Mouse (Mus musculus) forebrain, embryonic 11.5 days (tissue): ENCODE results near the gene Epha4. TPM values are rescaled to one million over a fixed set of nuclear protein-coding genes. Genes with fewer than 3 reads are reported as not detected.

ENCODE experiments used
- ATAC-seq: fragments of 200-750 bp; cut with Nextera tagmentation; replicated peaks from 2 replicates; pipeline ENCODE4 v1.8.0; 2017; ENCODE audit warnings: moderate TSS enrichment; ENCODE audit not compliant: low FRiP score
- DNase-seq: peaks from one replicate; pipeline ENCODE4 v3.0.0-alpha.2; 2017; ENCODE audit warnings: low spot score
- H3K27ac ChIP-seq: fragments of 300-500 bp; sonication (generic); 2 replicates; pipeline ENCODE4 v1.5.1; 2014; ENCODE audit warnings: low read depth, low read length
- H3K27me3 ChIP-seq: fragments of 300-500 bp; sonication (generic); 2 replicates; pipeline ENCODE4 v1.6.1; 2014; ENCODE audit warnings: mild to moderate bottlenecking, low read length, mixed read lengths; ENCODE audit not compliant: control insufficient read depth, insufficient read depth
- H3K36me3 ChIP-seq: fragments of 300-500 bp; sonication (generic); 2 replicates; pipeline ENCODE4 v1.6.1; 2014; ENCODE audit warnings: mild to moderate bottlenecking, low read length, moderate library complexity, mixed read lengths; ENCODE audit not compliant: control insufficient read depth, insufficient read depth
- H3K4me1 ChIP-seq: fragments of 300-500 bp; sonication (generic); replicated peaks from 2 replicates; pipeline ENCODE4 v1.6.1; 2014; ENCODE audit warnings: low read length, mixed read lengths; ENCODE audit not compliant: control insufficient read depth, insufficient read depth
- H3K4me2 ChIP-seq: fragments of 300-500 bp; sonication (generic); 2 replicates; pipeline ENCODE4 v1.6.1; 2014; ENCODE audit warnings: low read depth, mild to moderate bottlenecking, low read length, moderate library complexity, mixed read lengths; ENCODE audit not compliant: severe bottlenecking
- H3K4me3 ChIP-seq: fragments of 300-500 bp; sonication (generic); 2 replicates; pipeline ENCODE4 v1.5.1; 2014; ENCODE audit warnings: low read depth, low read length
- H3K9ac ChIP-seq: fragments of 300-500 bp; sonication (generic); 2 replicates; pipeline ENCODE4 v1.6.1; 2014; ENCODE audit warnings: low read length
- H3K9me3 ChIP-seq: fragments of 300-500 bp; sonication (generic); 2 replicates; pipeline ENCODE4 v1.6.1; 2016; ENCODE audit warnings: low read length, mixed read lengths; ENCODE audit not compliant: control insufficient read depth
- WGBS: fragments of 180-500 bp; shearing (Covaris S2); extraction: QIAGEN DNeasy Blood & Tissue Kit; methylation state at CpG from one replicate; pipeline ENCODE4 v1.1.7; 2014; 5-methylcytosine and 5-hydroxymethylcytosine counted together
- polyA plus RNA-seq: library from polyadenylated mRNA; unstranded; fragments of >200 nt; fragmentation: Nextera tagmentation; extraction: Ambion mirVana; gene quantifications from 2 replicates; pipeline ENCODE4 v1.2.1, GENCODE M21; 2014

Gene Epha4
- polyA plus RNA-seq, 1 experiment from 2014 or later = 38.4 TPM

GRCm38 (mm10) chr1:77451541-77451940 is 63.3 kb downstream of the Epha4 start:
- no peaks in the 10 kb centered on the region for H3K4me1 ChIP-seq
- no peak overlapping the region for H3K4me3 ChIP-seq
- no peak overlapping the region for H3K4me2 ChIP-seq
- H3K27me3 ChIP-seq = no peaks in the 10 kb centered on the region
- 90% methylated on average over 3 of the region's 3 CpGs for WGBS
- no peaks in the 10 kb centered on the region for H3K36me3 ChIP-seq
- H3K27ac ChIP-seq = no peak overlapping the region
- H3K9ac ChIP-seq = no peak overlapping the region
- DNase-seq (no peak), ATAC-seq (no peak)
- no peaks in the 10 kb centered on the region for H3K9me3 ChIP-seq

GRCm38 (mm10) chr1:77450201-77450600 is 64.7 kb downstream of the Epha4 start:
- DNase-seq = no peak
- Histone ChIP-seq H3K4me2 (no peak overlapping the region), H3K27me3 (no peaks in the 10 kb centered on the region), H3K4me1 (peaks cover 2% of the 10 kb centered on the region; the same call in 1 of the 2 replicates), H3K9ac (no peak overlapping the region), H3K36me3 (no peaks in the 10 kb centered on the region), H3K9me3 (no peaks in the 10 kb centered on the region), H3K27ac (no peak overlapping the region), H3K4me3 (no peak overlapping the region)
- ATAC-seq = no peak
- WGBS = 90% methylated on average over 3 of the region's 3 CpGs

- Histone ChIP-seq H3K4me3 (no peak overlapping the region), H3K4me2 (no peak overlapping the region), H3K27me3 (no peaks in the 10 kb centered on the region), H3K36me3 (peaks cover 3% of the 10 kb centered on the region; the same call in 1 of the 2 replicates), H3K27ac (no peak overlapping the region), H3K9ac (no peak overlapping the region), H3K4me1 (peaks cover 2% of the 10 kb centered on the region; the same call in 1 of the 2 replicates), H3K9me3 (no peaks in the 10 kb centered on the region)
- 88% methylated on average over 1 of the region's 1 CpGs for WGBS
- ATAC-seq (no peak), DNase-seq (no peak)
Observed at GRCm38 (mm10) chr1:77447061-77447614, 67.8 kb downstream of the Epha4 start.

- WGBS = 73% methylated on average over 12 of the region's 12 CpGs
- H3K4me2 ChIP-seq = no peak overlapping the region
- ATAC-seq (no peak), DNase-seq (no peak)
- peaks cover 3% of the 10 kb centered on the region; the same call in 1 of the 2 replicates for H3K36me3 ChIP-seq
- H3K4me1 ChIP-seq = peaks cover 6% of the 10 kb centered on the region
- no peak overlapping the region for H3K4me3 ChIP-seq
- H3K27me3 ChIP-seq = no peaks in the 10 kb centered on the region
- H3K9me3 ChIP-seq = no peaks in the 10 kb centered on the region
- no peak overlapping the region for H3K9ac ChIP-seq
- H3K27ac ChIP-seq = no peak overlapping the region
Observed at GRCm38 (mm10) chr1:77446438-77446837, 68.5 kb downstream of the Epha4 start.

GRCm38 (mm10) chr1:77444648-77445047 is 70.2 kb downstream of the Epha4 start:
- Histone ChIP-seq H3K4me2 (no peak overlapping the region), H3K4me3 (no peak overlapping the region), H3K9me3 (no peaks in the 10 kb centered on the region), H3K27me3 (no peaks in the 10 kb centered on the region), H3K9ac (no peak overlapping the region), H3K4me1 (peaks cover 17% of the 10 kb centered on the region), H3K36me3 (peaks cover 3% of the 10 kb centered on the region; the same call in 1 of the 2 replicates), H3K27ac (no peak overlapping the region)
- DNase-seq (no peak), ATAC-seq (no peak)
- 89% methylated on average over 9 of the region's 9 CpGs for WGBS

- ATAC-seq (no peak), DNase-seq (no peak)
- Histone ChIP-seq H3K9ac (no peak overlapping the region), H3K4me1 (peaks cover 17% of the 10 kb centered on the region), H3K27me3 (no peaks in the 10 kb centered on the region), H3K36me3 (peaks cover 3% of the 10 kb centered on the region; the same call in 1 of the 2 replicates), H3K4me2 (no peak overlapping the region), H3K27ac (no peak overlapping the region), H3K4me3 (no peak overlapping the region), H3K9me3 (no peaks in the 10 kb centered on the region)
- WGBS = 6% methylated on average over 4 of the region's 4 CpGs
Observed at GRCm38 (mm10) chr1:77441987-77442386, 72.9 kb downstream of the Epha4 start.

- DNase-seq (no peak), ATAC-seq (no peak)
Observed at GRCm38 (mm10) chr1:77441401-77441800, 73.5 kb downstream of the Epha4 start.

GRCm38 (mm10) chr1:77440512-77440911 is 74.4 kb downstream of the Epha4 start:
- H3K9ac ChIP-seq = no peak overlapping the region; the same call in 1 of the 2 replicates
- WGBS = 5% methylated on average over 10 of the region's 10 CpGs
- H3K4me3 ChIP-seq = no peak overlapping the region
- H3K36me3 ChIP-seq = peaks cover 3% of the 10 kb centered on the region; the same call in 1 of the 2 replicates
- H3K4me2 ChIP-seq = no peak overlapping the region
- H3K9me3 ChIP-seq = no peaks in the 10 kb centered on the region
- DNase-seq (no peak), ATAC-seq (no peak)
- H3K27me3 ChIP-seq = no peaks in the 10 kb centered on the region
- H3K27ac ChIP-seq = no peak overlapping the region
- peaks cover 17% of the 10 kb centered on the region for H3K4me1 ChIP-seq

More at GRCm38 (mm10) chr1:77441401-77441800, 73.5 kb downstream of the Epha4 start:
- H3K27me3 ChIP-seq = no peaks in the 10 kb centered on the region
- 3% methylated on average over 4 of the region's 4 CpGs for WGBS
- H3K9ac ChIP-seq = no peak overlapping the region
- H3K4me1 ChIP-seq = peaks cover 17% of the 10 kb centered on the region
- H3K9me3 ChIP-seq = no peaks in the 10 kb centered on the region
- H3K4me3 ChIP-seq = no peak overlapping the region
- H3K27ac ChIP-seq = no peak overlapping the region
- no peak overlapping the region for H3K4me2 ChIP-seq
- H3K36me3 ChIP-seq = peaks cover 3% of the 10 kb centered on the region; the same call in 1 of the 2 replicates
